Mouse (Mus musculus) left cerebral cortex, adult 11 months (tissue): ENCODE results near the gene Pnliprp1.

Experiments
- DNase-seq: peaks from one replicate; pipeline ENCODE4 v3.0.0; 2022; ENCODE audit warnings: low spot score

The Pnliprp1 gene

DNA sequence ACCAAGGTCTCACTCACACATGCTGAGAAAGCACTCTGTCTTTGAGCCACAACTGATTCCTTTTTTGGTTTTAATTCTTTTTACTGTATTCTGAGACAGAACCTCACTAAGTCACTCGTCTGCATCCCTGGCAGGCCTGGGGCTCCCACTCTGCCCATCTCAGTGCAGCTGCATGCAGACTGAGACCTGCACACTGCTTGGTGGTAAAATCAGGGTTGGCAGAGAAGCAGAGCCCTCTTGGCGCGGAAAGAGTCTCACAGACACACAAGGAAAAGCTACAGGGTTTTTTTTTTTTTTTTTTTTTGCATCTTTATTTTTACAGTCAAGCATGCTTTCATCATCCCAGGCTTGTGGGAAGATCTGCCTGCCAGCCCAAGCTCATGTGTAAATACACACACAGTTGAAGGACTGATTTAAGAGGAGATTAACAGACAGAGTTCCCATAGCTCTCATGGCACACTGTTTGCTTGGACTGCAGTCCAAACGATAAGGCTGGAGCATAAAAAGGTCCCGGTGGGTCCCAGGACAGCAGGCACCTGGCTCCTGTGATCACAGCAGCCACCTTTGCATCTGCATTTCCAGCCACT, at the start of gene Pnliprp1:
Gene Pnliprp1, plus strand, starts transcription at position 443 of the 587 bp plus-strand sequence.
- no peak for DNase-seq

DNA sequence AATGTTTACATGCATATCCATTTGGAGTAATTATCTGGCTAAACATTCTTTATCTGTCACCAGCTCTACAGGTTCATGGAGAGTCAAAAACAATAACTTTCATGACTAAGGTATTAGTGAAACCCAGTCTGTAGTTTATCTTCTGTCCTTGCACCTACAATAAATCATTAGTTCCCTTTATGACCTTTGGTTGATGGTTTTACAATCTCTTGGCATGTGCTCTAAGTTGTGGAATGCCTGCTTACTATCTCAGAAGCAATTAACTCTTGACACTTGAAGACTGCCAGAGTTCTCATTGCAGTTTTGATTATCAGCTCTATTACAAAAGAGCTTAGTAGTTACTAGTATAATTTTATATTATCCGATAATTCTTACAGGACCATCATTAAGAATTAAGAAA, 39.8 kb upstream of the Pnliprp1 start:
- DNase-seq, result no peak

DNA sequence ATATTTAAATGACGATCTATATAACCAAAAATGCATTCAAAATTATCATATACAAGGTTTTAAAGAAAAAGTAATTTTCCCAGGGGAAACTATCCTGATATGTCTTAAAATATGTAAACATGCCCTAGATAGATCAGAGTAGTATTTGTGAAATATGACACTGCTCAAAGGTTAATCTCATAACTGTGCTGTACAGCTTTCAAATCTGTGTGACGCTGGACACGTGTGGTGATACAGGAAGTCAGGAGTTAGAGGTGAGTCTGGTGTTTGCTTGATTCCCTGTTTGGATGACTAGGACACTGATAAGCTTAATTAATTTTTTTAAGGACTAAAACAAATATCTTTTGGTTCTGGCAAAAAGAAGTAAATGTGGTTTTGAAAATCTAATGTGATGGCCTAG, 33.4 kb upstream of the Pnliprp1 start:
- DNase-seq, result no peak

DNA sequence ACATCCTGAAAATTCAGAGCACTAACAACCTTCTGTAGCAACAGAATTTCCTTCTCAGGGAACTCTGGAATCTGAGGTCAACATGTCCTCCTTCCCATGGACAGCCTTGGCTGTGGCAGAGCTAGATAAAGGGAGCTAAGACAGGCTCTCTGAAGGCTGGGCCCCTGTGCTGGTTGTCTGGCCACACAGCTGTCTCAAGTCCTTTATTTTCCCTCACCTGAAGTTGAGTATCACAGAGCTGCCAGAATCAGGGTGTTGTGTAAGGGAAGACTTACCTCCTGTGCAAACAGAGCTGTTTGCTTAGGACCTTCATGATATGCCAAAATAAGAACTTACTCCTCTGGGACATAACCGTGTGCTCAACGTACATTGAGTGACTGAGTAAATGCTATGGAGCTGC, 32.5 kb upstream of the Pnliprp1 start:
- no peak for DNase-seq

DNA sequence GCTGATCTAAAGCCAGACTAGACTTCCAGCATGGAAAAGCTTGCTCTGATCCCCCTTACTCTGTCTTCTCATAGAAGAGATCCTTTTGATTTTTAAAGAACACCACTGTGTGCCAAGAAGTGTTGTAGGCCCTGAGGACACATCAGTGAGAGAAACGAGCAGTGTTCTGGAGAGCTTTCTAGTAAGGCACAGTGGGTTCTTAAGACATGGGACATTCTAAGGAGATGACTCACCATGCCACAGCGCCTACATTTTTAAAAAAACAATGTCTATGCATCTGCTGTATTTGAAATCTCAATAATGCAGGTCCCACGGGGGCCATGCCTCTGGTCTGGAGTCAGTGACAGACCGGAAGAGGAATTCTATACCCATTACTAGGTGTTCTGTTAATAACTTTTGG, 24.1 kb upstream of the Pnliprp1 start:
- no peak for DNase-seq

DNA sequence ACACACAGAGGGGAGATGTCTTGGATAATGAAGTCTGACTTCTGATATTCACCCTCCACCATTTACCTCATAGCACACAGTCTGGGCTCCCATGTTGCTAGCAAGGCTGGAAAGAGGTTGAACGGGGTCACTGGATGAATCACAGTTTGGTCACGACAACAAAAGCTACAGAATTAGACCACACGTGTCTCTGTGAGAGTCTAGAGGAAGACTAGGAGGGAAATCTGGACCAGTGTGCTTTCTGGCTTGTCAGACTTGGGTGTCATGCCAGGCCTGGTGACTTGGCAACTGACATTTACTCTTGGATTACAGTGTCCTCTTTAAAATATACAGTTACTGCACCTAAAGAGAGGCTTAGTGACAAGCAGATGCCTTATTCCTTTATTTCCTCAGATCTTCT, 20.1 kb upstream of the Pnliprp1 start:
- DNase-seq, result no peak

DNA sequence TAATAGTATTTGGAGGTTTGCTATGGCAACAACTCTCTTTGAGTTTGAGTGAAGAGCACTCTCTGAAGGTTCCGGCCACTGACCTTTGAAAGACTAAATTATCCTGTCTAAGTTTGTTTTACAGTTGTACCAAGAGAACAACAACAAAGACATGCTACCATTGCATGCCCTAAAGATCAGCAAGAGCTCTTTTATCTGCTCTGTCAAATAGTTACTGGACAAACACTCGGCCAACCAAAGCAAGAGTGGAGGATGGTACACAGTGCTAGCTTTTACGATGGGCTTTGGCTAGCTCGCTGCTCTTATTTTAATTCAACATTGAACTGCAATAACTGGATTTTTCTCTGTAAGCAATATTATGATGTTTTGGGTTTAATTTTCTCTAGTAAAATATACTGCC, 10.8 kb upstream of the Pnliprp1 start:
- no peak for DNase-seq

DNA sequence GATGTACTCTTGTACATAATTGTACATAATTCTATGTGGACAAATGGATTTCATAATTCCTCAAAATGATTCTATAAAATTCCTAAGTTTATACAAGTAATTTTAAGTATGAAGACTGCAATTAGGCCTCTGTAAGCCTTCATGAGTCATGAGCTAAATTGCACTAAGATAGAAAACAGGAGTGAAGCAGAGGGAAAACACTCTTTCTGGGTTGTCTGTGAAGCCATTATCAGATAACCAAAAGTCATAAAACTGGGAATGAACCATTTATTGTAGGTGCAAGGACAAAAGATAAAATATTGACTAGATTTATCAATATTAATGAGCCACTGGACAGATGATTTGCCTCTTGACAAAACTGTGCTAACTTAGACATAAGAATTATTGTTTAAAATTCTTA, 8.2 kb upstream of the Pnliprp1 start:
- DNase-seq, result no peak

DNA sequence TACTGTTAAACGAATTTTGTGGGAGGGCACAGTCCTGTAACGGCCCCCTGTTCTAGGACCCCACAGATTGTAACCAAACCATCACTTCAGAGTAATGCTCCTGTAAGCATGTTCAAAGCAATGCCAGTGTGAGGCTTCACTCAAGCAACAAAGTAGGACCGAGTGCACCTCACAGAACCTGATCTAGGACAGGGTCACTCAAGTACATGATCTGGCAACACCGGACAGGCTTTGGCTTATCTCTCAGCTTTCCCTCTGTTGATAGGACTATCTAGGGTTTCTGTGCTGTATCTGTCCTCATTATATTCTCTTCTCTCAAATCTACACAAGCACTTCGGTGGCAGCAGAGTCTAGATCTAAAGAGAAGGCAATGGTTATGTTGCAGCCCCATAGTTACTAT, 2.1 kb upstream of the Pnliprp1 start:
- DNase-seq, result no peak

DNA sequence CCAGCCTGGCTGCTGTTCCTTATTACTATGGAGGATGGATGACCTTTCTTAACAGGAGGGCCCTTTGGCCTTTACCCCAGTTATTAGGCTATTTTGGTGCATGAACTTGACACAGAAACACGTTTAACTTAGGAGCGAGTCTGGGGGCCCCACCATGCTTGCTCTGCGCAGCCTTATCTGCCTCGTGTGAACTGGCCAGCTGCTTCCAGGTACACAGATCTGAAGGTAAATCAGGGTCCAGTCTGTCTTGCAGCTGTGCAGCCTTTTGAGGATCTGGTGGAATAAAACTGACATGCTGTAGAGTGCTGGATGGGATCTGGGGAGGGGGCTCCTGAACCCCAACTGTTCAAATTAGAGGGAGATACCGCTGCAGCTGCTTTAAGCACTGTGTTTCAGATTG, 931 bp upstream of the Pnliprp1 start:
- DNase-seq, result no peak

DNA sequence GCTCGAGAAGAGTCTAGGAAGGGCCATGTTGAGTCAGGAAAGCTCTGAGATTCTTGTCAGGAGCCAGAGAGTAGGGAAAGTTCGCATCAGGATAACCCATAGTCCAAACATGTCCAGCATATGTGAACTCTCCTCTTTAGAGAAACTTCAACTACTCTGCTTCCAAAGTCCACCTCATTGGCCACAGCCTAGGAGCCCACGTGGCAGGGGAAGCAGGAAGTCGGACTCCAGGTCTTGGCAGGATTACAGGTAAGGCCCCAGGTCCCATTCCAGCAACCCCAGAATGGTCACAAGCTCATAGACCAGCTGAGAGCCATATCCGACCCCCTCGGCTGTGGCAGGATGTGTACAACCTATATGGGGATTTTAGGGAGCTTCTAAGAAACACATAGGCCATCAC, 4.5 kb downstream of the Pnliprp1 start:
- no peak for DNase-seq

DNA sequence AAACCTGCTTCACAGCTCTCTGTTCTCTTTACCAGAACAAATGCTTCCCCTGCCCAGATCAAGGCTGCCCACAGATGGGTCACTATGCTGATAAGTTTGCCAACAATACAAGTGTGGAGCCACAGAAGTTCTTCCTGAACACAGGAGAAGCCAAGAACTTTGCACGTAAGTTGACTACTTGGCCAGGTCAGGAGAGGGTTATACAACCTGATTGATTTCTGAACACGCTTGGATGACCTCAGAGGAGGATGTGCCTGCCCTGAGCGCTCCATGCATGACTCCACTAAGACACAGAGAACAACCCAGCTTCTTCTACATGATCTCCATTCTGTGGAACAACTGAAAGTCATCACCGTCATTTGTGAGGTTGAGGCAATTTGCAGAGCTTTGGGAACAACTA, 9.4 kb downstream of the Pnliprp1 start:
- no peak for DNase-seq

DNA sequence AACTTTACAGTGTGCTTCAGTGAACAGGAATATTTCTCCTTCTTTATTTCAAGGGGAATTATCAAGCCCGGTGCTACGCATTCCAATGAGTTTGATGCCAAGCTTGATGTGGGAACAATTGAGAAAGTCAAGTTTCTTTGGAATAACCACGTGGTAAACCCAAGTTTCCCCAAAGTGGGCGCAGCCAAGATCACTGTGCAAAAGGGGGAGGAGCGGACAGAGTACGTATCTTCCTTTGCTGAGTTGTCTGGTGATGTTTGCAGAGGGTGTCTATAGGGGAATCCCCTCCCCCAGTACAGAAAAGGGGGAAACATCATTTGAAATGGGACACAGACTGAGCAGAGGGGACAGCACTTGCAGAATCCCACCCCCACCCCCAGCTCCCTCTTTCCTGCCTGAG, 12.3 kb downstream of the Pnliprp1 start:
- DNase-seq, result no peak

DNA sequence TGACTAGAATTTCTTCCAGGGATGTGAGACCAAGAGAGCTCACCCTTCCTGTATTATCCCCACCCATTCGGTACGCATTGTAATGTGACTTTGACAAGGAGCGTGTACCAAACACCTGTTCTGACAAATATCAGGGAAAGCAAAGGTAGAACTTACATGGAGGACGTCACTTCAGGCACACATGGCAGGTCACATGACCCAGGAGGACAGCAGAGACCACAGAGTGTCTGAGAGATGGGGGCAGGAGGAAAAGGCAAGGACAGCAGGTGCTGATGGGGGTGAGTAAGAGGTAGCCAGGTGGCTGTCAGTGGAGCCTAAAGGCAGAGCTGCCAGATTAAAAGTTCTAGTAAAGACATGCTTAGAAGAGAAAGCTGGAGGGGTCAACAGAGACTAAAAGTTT, 14.0 kb downstream of the Pnliprp1 start:
- no peak for DNase-seq

DNA sequence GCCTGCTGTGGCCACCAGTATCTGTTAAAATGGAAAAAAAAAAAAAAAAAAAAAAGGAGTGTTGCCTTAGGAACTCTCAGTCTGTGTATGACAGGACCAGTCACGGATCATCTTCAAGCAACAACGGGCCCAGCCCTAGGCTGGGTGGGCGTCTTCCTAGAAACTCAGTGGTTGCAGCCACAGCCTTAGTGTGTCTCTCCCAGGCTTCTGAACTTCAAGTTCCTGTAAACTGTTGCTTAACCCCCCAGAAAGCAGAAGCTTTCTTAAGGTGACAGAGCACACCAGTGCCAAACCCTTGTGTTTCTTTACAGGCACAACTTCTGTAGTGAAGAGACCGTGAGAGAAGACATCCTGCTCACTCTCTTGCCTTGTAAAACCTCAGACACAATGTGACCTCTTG, 15.0 kb downstream of the Pnliprp1 start:
- DNase-seq, result no peak

DNA sequence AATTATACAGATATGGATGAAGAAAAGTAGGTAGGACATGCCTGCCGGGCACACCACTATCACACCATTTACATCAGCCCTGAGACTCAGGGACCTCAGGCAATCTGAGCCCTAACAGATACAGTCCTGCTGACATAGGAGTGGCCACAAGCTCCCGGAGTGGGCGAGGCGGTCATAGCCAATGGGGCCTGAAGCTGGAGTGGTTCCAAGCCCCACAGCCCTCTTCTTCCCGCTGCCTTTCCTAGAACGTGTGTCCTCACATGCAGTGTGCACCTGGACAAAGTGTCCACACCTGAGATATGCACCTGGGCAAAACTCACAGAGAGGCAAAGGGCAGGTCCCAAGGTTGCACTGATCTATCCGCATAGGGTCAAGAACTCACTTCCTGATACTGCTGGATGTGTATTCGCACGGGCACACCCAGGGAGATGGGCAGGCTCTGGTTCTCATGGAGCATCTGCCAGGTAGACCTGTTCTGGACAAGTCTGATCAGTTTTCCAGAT, 18.9 kb downstream of the Pnliprp1 start:
- no peak for DNase-seq

DNA sequence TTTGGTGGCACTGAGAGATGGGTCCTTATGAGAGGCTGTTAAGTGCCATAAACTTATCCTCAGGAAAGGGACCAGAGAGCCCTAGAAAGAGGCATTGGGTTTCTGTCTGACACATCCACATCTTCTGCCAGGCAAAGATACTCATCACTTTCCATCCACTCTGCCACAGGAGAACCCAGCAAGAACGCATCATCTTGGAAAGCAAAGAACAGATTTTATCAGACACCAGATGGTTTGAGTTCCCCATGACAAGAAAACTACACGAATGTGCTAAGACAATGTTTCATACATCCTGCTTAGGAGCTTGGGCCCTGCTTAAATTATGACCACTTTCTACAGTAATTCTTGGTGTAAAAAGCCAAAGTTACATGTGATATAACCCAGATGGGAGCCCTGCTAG, 22.1 kb downstream of the Pnliprp1 start:
- DNase-seq, result no peak

DNA sequence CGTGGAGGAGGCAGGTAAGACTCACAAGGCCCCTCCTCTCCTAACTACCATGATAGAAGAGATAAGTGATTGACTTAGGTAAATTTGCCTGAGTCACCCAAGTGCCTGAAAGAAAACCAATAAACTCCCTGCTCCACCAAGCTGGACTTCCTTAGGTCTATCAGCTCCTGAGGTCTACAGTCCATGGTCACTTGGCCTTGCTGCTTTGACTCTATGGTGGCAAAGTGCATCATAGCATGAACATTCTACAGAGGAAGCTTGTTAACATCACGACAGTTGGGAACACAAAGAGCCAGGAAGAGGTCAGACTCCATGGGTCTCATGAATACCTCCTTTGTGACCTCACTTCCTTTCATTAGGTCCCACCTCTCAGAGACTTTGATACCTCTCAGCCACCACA, 22.8 kb downstream of the Pnliprp1 start:
- no peak for DNase-seq

DNA sequence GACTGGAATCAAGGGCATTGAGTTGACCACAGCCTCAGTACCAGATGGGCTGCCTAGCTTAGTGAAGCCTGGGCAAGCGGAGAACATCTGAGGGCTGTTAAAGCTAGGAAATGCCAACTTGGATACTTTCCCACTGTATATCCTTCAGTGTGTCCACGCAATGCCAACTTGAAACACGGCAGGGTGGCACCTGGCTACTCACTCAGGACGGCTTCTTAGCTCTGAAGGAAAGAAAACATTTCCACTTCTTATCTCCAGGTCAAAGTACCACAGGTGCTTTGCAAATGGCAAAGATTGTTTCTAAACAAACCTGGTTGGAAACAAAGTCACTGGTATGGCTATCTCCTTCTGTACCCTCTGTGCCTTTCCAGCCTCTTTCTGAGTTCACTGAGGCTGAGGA, 30.2 kb downstream of the Pnliprp1 start:
- DNase-seq, result no peak

DNA sequence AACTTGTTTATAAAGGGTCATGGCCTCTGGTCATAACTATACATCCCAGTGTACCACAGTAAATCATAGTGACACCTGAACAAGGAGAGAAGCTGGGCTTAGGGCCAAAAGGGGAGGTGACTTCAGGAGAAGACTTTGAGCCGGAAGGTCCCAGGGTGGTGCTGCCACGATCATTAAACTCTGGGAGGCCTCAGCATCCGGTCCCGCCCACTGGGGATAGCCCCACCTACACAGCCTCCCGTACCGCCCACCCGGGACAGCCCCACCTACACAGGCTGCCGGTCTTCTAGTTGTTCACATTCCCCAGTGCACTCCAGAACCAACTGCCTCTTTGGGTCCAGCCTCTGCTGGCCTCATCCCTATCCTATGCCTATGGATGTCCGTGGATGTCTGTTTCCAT, 30.7 kb downstream of the Pnliprp1 start, which contains the start of gene Pnliprp2:
Gene Pnliprp2, plus strand, starts transcription at position 297 of the 400 bp plus-strand sequence.
- no peak for DNase-seq

DNA sequence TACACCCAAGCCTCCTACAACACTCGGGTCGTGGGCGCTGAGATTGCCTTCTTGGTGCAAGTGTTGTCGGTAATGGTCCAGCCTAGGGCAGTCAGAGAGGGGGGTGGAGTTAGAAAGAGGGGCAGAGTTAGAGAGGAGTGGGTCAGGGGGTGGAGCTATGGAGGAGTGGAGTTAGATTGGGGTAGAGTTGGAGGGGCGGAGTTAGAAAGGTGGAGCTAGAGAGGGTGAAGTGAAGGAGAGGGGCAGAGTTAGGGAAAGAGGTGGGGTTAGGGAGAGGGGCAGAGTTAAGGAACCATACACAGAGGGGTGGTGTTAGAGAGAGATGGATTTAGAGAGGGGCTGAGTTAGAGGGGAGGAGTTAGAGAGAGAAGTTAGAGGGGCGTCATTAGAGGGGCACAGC, 33.6 kb downstream of the Pnliprp1 start:
- no peak for DNase-seq

DNA sequence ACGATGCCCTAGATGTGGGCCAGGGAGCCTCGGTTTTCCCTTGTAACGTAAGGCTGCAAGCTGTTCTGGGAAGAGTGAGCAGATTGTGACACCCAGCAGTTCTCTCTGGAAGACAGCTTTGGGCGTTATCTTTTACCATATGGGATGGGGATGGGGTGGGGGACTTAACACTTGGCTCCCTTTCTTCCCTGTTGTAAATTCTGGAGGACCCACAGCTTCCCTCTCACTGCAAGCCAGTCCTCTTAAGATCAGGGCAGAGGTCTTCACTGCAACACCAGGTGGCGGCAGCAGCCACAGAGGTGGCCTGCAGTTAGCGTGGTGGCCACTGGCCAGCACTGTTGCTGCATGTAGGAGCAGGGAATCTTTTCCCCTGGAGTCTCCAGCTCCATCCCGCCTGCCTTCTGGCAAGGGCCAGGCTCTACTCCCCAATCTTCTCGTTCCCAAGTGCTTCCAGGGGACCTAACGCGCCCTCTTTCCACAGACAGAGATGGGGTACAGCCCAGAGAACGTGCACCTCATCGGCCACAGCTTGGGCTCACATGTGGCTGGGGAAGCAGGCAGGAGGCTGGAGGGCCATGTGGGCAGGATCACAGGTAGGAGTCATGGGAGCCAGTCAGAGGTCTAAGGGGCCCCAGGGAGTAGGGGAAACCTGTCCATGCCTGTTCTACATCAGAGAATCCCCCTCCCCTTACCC, 34.3 kb downstream of the Pnliprp1 start:
- DNase-seq, result peak; percentile 46

DNA sequence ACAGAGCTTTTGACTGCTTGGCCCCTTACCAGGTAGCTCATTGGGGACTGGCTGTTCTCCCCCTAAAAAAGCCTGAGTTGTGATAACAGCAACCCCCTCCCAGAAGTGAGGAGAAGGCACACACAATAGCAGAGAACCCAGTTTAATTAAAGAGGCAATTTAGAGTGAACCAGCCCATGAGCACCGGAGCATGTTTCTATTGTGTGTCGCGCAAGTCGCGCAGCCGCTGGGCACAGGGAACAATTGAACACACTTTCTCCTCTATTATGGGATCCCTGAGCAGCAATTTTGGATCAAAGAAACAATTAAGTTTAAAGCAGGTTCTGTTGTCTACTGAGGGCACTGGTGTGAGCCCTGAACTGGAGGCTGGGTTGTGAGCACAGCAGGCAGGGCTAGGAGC, 38.6 kb downstream of the Pnliprp1 start:
- DNase-seq, result no peak

DNA sequence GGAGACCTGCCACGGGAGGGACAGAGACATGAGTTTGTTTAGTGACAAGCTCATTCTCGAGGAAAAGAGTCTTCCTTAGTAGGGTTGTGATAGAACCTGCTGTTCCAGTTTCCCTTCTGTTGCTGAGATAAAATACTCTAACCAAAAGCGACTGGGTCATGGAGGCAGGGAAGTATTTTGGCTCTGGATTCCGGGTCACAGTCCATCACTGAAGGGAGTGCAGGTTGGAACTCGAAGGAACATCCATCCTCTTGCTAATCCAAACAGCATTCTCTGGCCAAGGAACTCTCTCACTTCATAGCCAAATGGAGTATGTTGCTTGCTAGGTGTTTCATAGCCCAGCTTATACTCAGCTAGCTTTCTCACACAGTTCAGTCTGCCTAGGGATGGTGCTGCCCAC, 47.8 kb downstream of the Pnliprp1 start:
- DNase-seq, result no peak
